ENCODE assay signal across 17 mouse cellular contexts in genomic region chr5:43103728-43104127, GRCm38 (mm10).
DNase-seq lines count a peak whose midpoint lies in the region; ATAC-seq lines count a peak whose summit lies in the region.
"Had no signal": no experiment of that assay in that cellular context is flagged by ENCODE, and none has a peak within 500 bp of the region (broad histone marks: within the 10 kb centered on the region; RNA-seq: fewer than 3 reads in every experiment).

No protein-coding gene starts in this region.

- H3K4me3 ChIP-seq in forebrain, embryonic 16.5 days (replicated peaks; ENCODE audit: low read length): no peak overlapping the region
- H3K4me3 ChIP-seq in forebrain, embryonic 13.5 days: no peak overlapping the region

- no peaks in the 10 kb centered on the region for H3K9me3 ChIP-seq in forebrain, embryonic 16.5 days (ENCODE audit: control insufficient read depth, low read length)
- H3K9me3 ChIP-seq in forebrain, embryonic 13.5 days (replicated peaks): no peaks in the 10 kb centered on the region

- intact Hi-C loops in left cerebral cortex, postnatal 4 days (cut with DNase I): no loop called here
- intact Hi-C loops in gastrocnemius, postnatal 14 days (cut with DNase I; ENCODE audit: low total_unique reads): no loop called here

- 61% methylated on average over 7 of the region's 7 CpGs for WGBS in forebrain, embryonic 16.5 days
- 79% methylated on average over 7 of the region's 7 CpGs for WGBS in forebrain, embryonic 13.5 days

- DNase-seq in left cerebral cortex, adult 11 months (ENCODE audit: low spot score): peak; percentile 22
- DNase-seq in left cerebral cortex, postnatal 4 days: no peak
- peak; percentile 76 for DNase-seq in brain, adult 2 months (ENCODE audit: low read depth, low spot score)
- peak; percentile 35 to 47 for DNase-seq in layer of hippocampus, postnatal 36 days
- no peak for DNase-seq in gastrocnemius, postnatal 14 days
- DNase-seq in heart, adult 18-20 months: no peak
- DNase-seq: adrenal gland, postnatal 36 days; cerebellum, postnatal 36 days; gastrocnemius, postnatal 10 days; heart, postnatal 14 days; lung, postnatal 14 days; thymus, postnatal 25 days had no signal

- no peak overlapping the region for H3K9ac ChIP-seq in forebrain, embryonic 16.5 days (replicated peaks; ENCODE audit: low read depth, low read length)
- no peak overlapping the region for H3K9ac ChIP-seq in forebrain, embryonic 13.5 days

- H3K4me2 ChIP-seq in forebrain, embryonic 16.5 days (ENCODE audit: low read length): no peak overlapping the region
- H3K4me2 ChIP-seq in forebrain, embryonic 13.5 days: no peak overlapping the region

- no peaks in the 10 kb centered on the region for H3K27me3 ChIP-seq in forebrain, embryonic 16.5 days (replicated peaks; ENCODE audit: control insufficient read depth, insufficient read depth, low read length)
- H3K27me3 ChIP-seq in forebrain, embryonic 13.5 days: no peaks in the 10 kb centered on the region

- peak; percentile 68 for ATAC-seq in forebrain, embryonic 16.5 days
- ATAC-seq in forebrain, embryonic 13.5 days: no peak; the same call in 1 of the 2 replicates
- ATAC-seq: activated CD4-positive, CD25-positive, alpha-beta regulatory T cell, adult 4 months; intestine, postnatal 0 days had no signal

- no peaks in the 10 kb centered on the region for H3K36me3 ChIP-seq in forebrain, embryonic 16.5 days (ENCODE audit: control insufficient read depth, insufficient read depth)
- no peaks in the 10 kb centered on the region for H3K36me3 ChIP-seq in forebrain, embryonic 13.5 days (ENCODE audit: poor library complexity, severe bottlenecking)

- H3K27ac ChIP-seq in forebrain, embryonic 16.5 days (ENCODE audit: low read length): no peak overlapping the region
- no peak overlapping the region for H3K27ac ChIP-seq in forebrain, embryonic 13.5 days
- H3K27ac ChIP-seq: kidney, postnatal 0 days had no signal

- peaks cover 9% of the 10 kb centered on the region; the same call in 1 of the 2 replicates for H3K4me1 ChIP-seq in forebrain, embryonic 16.5 days (replicated peaks; ENCODE audit: control insufficient read depth, insufficient read depth, low read length)
- peaks cover 14% of the 10 kb centered on the region for H3K4me1 ChIP-seq in forebrain, embryonic 13.5 days

Comparison
In these comparisons a context has a peak if more than half of its experiments do, and no peak if none do; other contexts are left out.
1. DNase-seq: peak in left cerebral cortex, adult 11 months (single experiment), brain, adult 2 months (single experiment) and layer of hippocampus, postnatal 36 days (2 of 2); none in left cerebral cortex, postnatal 4 days (single experiment), gastrocnemius, postnatal 14 days (single experiment) and heart, adult 18-20 months (0 of 2).